Mouse (Mus musculus): ENCODE results near the gene Fam168a. TPM values are rescaled to one million over a fixed set of nuclear protein-coding genes. Genes with fewer than 3 reads are reported as not detected.

Fam168a gene
- 3.1 and 3.2 TPM in 2 replicates for total RNA-seq (2012; rRNA removed)
- polyA plus RNA-seq (2012; ENCODE audit: insufficient read depth in 1 of 2, insufficient read length in 2 of 2, low read depth in 1 of 2, low replicate concordance in 2 of 2, missing spikeins in 1 of 2): 10 to 100 TPM in 1 of 2 experiments, not detected in 1; 19.2 TPM

DNA sequence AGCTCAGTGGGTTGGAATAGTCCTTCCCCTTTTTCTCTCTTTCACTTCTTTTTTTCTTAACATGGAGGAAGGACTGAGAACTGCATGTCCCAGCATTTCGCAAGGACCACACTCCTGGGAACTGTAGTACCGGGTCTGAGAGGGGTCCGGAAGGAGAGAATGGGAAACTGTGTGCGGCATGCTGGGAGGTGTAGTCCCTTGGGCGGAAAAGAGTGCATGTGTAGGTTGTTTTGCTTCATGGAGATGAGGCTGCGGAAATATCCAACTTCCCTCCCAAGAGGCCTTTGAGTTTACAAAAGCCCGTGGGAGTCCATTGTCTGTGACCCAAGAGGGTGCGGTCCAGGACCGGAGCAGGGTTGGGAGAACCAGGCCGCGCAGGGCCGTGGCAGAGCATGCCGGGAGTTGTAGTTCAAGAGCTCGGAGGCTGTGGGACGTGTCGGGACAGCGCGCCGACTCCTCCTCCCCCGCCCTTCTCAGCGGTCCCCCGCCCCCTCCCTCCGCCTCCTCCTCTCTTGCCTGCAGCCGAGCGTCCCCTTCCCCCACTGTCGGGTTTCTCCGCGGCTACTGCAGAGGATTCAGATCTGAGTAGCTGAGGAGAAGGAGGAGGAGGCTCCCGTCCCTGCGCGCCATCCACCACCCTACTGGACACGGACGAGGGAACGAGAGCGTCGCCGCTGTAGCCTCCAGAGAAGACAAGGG, at the start of gene Fam168a:
TSS of gene Fam168a (plus strand) at position 493 of the 699 bp plus-strand sequence.
- no peaks in the 10 kb centered on the region for H3K27me3 ChIP-seq (ENCODE audit: control insufficient read depth in 1 of 2, insufficient read depth in 2 of 2, low read length in 2 of 2)
- H3K9ac ChIP-seq (ENCODE audit: control insufficient read depth, low read depth, low read length, poor library complexity, severe bottlenecking): peak within 1 kb of the TSS; percentile 89
- peaks cover 4 to 9% of the 10 kb centered on the region in 2 experiments; a peak in 2 of 4 replicates for H3K4me1 ChIP-seq (ENCODE audit: control insufficient read depth in 1 of 2, insufficient read depth in 2 of 2, low read length in 2 of 2)
- peaks cover 2% of the 10 kb centered on the region; the same call in 1 of the 2 replicates for H3K79me2 ChIP-seq (ENCODE audit: control insufficient read depth, insufficient read depth, low read length, poor library complexity)
- peaks cover 0 to 2% of the 10 kb centered on the region in 2 experiments; a peak in 1 of 4 replicates for H3K36me3 ChIP-seq (ENCODE audit: control insufficient read depth in 1 of 2, insufficient read depth in 2 of 2, low read length in 2 of 2)
- H3K4me3 ChIP-seq (ENCODE audit: control insufficient read depth in 1 of 2, insufficient read depth in 1 of 2, low read depth in 2 of 2, low read length in 2 of 2): peak within 1 kb of the TSS; percentile 90 to 92
- peak; percentile 97 for DNase-seq (ENCODE audit: low read depth, low spot score)
- H3K9me3 ChIP-seq (replicated peaks; ENCODE audit: insufficient read depth, low read length): no peaks in the 10 kb centered on the region
- H3K27ac ChIP-seq (ENCODE audit: control insufficient read depth, low read depth, low read length): peak within 1 kb of the TSS; percentile 92
- peak; percentile 96 for TF ChIP-seq KAT2A (conservative IDR thresholded peaks at IDR 0.05; ENCODE audit: low read depth, low read length)
- no peak for TF ChIP-seq MAFK (IDR thresholded peaks at IDR 0.05; ENCODE audit: borderline replicate concordance, low read depth, low read length)
- TF ChIP-seq JUND (IDR thresholded peaks at IDR 0.05; ENCODE audit: low read depth, low read length): no peak
- TF ChIP-seq USF2 (IDR thresholded peaks at IDR 0.05; ENCODE audit: borderline replicate concordance in 1 of 2, insufficient read depth in 1 of 2, low read depth in 1 of 2, low read length in 2 of 2): no peak
- no peak for TF ChIP-seq E2F4 (IDR thresholded peaks at IDR 0.05; ENCODE audit: borderline replicate concordance, low read depth, low read length)
- TF ChIP-seq MEF2A (IDR thresholded peaks at IDR 0.05; ENCODE audit: extremely low read depth, insufficient replicate concordance, low read depth, low read length, poor library complexity, severe bottlenecking): no peak
- no peak for TF ChIP-seq CHD1 (IDR thresholded peaks at IDR 0.05; ENCODE audit: low read depth, low read length)
- TF ChIP-seq TAL1 (IDR thresholded peaks at IDR 0.05; ENCODE audit: low read length): no peak
- TF ChIP-seq NELFE (IDR thresholded peaks at IDR 0.05; ENCODE audit: low read depth, low read length): no peak; the same call in 1 of the 2 replicates
- no peak for TF ChIP-seq USF1 (IDR thresholded peaks at IDR 0.05; ENCODE audit: low read depth, low read length)
- TF ChIP-seq MXI1 (IDR thresholded peaks at IDR 0.05; ENCODE audit: low read depth, low read length): peak; percentile 71
- no peak for TF ChIP-seq CTCF (IDR thresholded peaks at IDR 0.05 in 2 of 3, conservative IDR thresholded peaks at IDR 0.05 in 1 of 3; ENCODE audit: control insufficient read depth in 1 of 3, insufficient read depth in 1 of 3, low read depth in 2 of 3, low read length in 3 of 3, poor library complexity in 1 of 3, severe bottlenecking in 1 of 3)
- TF ChIP-seq MAZ (IDR thresholded peaks at IDR 0.05; ENCODE audit: low read depth, low read length): peak; percentile 97
- peak; percentile 89 for TF ChIP-seq SIN3A (IDR thresholded peaks at IDR 0.05; ENCODE audit: low read length)
- TF ChIP-seq NRF1 (IDR thresholded peaks at IDR 0.05; ENCODE audit: insufficient read depth, low read depth, low read length, poor library complexity, severe bottlenecking): peak; percentile 58; the same call in 1 of the 2 replicates
- peak; percentile 89 for TF ChIP-seq MYC (IDR thresholded peaks at IDR 0.05; ENCODE audit: low read depth, low read length)
- no peak for TF ChIP-seq UBTF (IDR thresholded peaks at IDR 0.05; ENCODE audit: borderline replicate concordance, insufficient read depth, low read depth, low read length)
- no peak; the same call in 1 of the 2 replicates for TF ChIP-seq ZMIZ1 (IDR thresholded peaks at IDR 0.05; ENCODE audit: low read depth, low read length)
- TF ChIP-seq TCF12 (IDR thresholded peaks at IDR 0.05; ENCODE audit: low read depth, low read length): peak; percentile 56; the same call in 1 of the 2 replicates
- TF ChIP-seq EP300 (IDR thresholded peaks at IDR 0.05; ENCODE audit: low read depth in 1 of 2, low read length in 2 of 2): 0 out of 4 replicates have a peak, but pooled peaks of 1 of the 2 experiments have one; percentile 8
- TF ChIP-seq ELF1 (IDR thresholded peaks at IDR 0.05; ENCODE audit: low read depth, low read length): peak; percentile 94
- TF ChIP-seq SMC3 (IDR thresholded peaks at IDR 0.05; ENCODE audit: low read depth, low read length): no peak; the same call in 1 of the 2 replicates
- no peak for TF ChIP-seq ZC3H11A (IDR thresholded peaks at IDR 0.05; ENCODE audit: low read depth, low read length)
- no peak for TF ChIP-seq GATA1 (IDR thresholded peaks at IDR 0.05; ENCODE audit: low read depth, low read length)
- no peak for TF ChIP-seq RCOR1 (IDR thresholded peaks at IDR 0.05; ENCODE audit: low read depth, low read length)
- peak; percentile 66 for TF ChIP-seq ZNF384 (IDR thresholded peaks at IDR 0.05; ENCODE audit: low read depth, low read length)
- peak; percentile 53; the same call in 1 of the 2 replicates for TF ChIP-seq POLR2AphosphoS2 (IDR thresholded peaks at IDR 0.05; ENCODE audit: low read length)
- peak; percentile 27 for TF ChIP-seq ETS1 (IDR thresholded peaks at IDR 0.05; ENCODE audit: low read depth, low read length)
- TF ChIP-seq MYB (IDR thresholded peaks at IDR 0.05; ENCODE audit: low read depth, low read length): no peak
- peak; percentile 69; the same call in 1 of the 2 replicates for TF ChIP-seq MAX (IDR thresholded peaks at IDR 0.05; ENCODE audit: low read length)
- peak; percentile 96 for TF ChIP-seq HCFC1 (IDR thresholded peaks at IDR 0.05; ENCODE audit: low read depth, low read length)
- peak; percentile 78 for TF ChIP-seq TBP (IDR thresholded peaks at IDR 0.05; ENCODE audit: low read depth, low read length)
- TF ChIP-seq CHD2 (IDR thresholded peaks at IDR 0.05; ENCODE audit: low read length): peak; percentile 23
- peak; percentile 41; the same call in 1 of the 2 replicates for TF ChIP-seq BHLHE40 (IDR thresholded peaks at IDR 0.05; ENCODE audit: borderline replicate concordance, low read depth, low read length)
- no peak for TF ChIP-seq ZKSCAN1 (IDR thresholded peaks at IDR 0.05; ENCODE audit: low read depth, low read length)
